In the genomic region with DNA sequence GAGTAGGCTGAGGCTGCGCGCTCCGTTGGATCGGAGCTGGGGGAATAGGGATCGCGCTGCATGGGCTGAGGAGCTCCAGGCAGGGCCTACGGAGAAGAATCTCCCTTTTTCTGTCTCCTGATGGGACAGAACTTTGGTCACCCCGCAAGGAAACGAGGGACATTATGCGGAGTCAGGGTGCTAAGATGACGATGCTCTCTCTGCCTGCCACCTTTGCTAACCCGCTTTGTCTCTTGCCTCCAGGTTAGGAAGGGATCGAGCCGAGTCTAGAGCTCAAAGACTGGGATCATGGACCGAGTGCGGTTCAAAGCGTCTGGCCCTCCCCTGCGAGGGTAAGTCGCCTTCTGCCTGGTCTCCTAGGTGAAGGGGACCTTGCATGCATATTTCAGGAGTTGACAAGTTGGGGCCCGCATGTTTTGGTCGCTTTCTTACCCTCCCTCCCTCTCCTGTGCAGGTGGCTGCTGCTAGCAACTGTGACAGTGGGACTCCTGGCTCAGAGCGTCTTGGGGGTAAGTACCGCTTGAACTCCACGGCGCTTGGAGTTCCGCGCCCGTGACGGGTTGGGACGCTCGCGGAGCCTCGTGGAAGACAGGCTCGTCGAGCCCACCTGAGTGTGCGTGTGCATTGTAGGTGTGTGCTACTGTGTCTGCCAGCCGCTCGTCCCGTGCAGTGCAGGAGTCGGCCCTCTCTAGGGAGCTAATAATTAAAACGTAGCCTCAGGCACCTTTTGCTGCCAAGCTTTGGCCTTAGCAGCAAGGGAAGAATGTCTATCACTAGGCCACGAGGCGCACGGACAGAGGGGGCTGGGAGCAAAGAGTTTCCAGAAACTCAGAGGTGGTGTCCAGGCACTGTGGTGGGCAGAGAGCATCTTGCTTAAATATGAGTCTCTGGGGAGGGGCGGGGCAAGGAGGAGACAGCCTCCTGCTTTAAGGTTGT, we compare ENCODE assay signal across 8 mouse cellular contexts. TPM values are rescaled to one million over a fixed set of nuclear protein-coding genes. Genes with fewer than 3 reads are reported as not detected.
DNase-seq lines count a peak whose midpoint lies in the region; ATAC-seq lines count a peak whose summit lies in the region.

No protein-coding gene starts in this region.

- peaks cover 4% of the 10 kb centered on the region; the same call in 1 of the 2 replicates for H3K27me3 ChIP-seq in stomach, embryonic 16.5 days (ENCODE audit: control insufficient read depth, insufficient read depth, low read length)

- 4% methylated on average over 45 of the region's 45 CpGs for WGBS in stomach, embryonic 16.5 days

- H3K4me3 ChIP-seq in stomach, embryonic 16.5 days (replicated peaks; ENCODE audit: low read length): peak overlapping the region; percentile 82

- H3K9me3 ChIP-seq in stomach, embryonic 16.5 days (replicated peaks; ENCODE audit: control insufficient read depth, low read length): no peaks in the 10 kb centered on the region

- peak overlapping the region; percentile 94 for H3K9ac ChIP-seq in stomach, embryonic 16.5 days (ENCODE audit: low read length)

- intact Hi-C loops in left cerebral cortex, postnatal 4 days (cut with DNase I): loop anchor here (5.0 kb wide), 1 partner anchor 61 kb away; no protein-coding TSS in a partner anchor

- H3K4me2 ChIP-seq in stomach, embryonic 16.5 days (ENCODE audit: low read depth, low read length): peak overlapping the region; percentile 82

- peak; percentile 11; the same call in 1 of the 2 replicates for ATAC-seq in stomach, embryonic 16.5 days (ENCODE audit: insufficient read depth, low FRiP score)

- H3K4me1 ChIP-seq in stomach, embryonic 16.5 days (ENCODE audit: control insufficient read depth, insufficient read depth, low read length): peaks cover 28% of the 10 kb centered on the region

- DNase-seq in left cerebral cortex, adult 18-20 months (ENCODE audit: low spot score in 2 of 2): peak; percentile 14 to 25
- DNase-seq in left cerebral cortex, postnatal 4 days: no peak
- peak; percentile 31 for DNase-seq in brain, adult 2 months (ENCODE audit: low read depth, low spot score)
- DNase-seq in heart, adult 8-10 months (ENCODE audit: low spot score): peak; percentile 72
- peak; percentile 82 for DNase-seq in kidney, adult 9 months
- DNase-seq in lung, postnatal 10 days: peak; percentile 71
- no peak for DNase-seq in natural killer cell, adult 2 months (ENCODE audit: low spot score in 2 of 2)

- no peaks in the 10 kb centered on the region for H3K36me3 ChIP-seq in stomach, embryonic 16.5 days (ENCODE audit: control insufficient read depth, insufficient read depth, low read length)

- peak overlapping the region; percentile 94 for H3K27ac ChIP-seq in stomach, embryonic 16.5 days (ENCODE audit: low read length)

RNA-seq across cellular contexts. Expression of gene Col4a1, which starts 0.8 kb away (rescaled TPM):
- 10 to 100 TPM; 39.0 to 47.4 TPM for total RNA-seq in left cerebral cortex, adult 18-20 months (2021)
- total RNA-seq in left cerebral cortex, postnatal 4 days (2021): 100 to 1,000 TPM; 142 TPM
- total RNA-seq in heart, adult 8-10 months (2022): 100 to 1,000 TPM; 136 to 221 (median 183) TPM
- 207 and 211 TPM in 2 replicates for polyA plus RNA-seq in stomach, embryonic 16.5 days (2015; fragmentation: Nextera tagmentation; extraction: Ambion mirVana)

RNA-seq across cellular contexts. Expression of gene Col4a2, which starts 0.8 kb away (rescaled TPM):
- total RNA-seq in left cerebral cortex, adult 18-20 months (2021): 10 to 100 TPM; 40.9 to 45.1 TPM
- 10 to 100 TPM; 97.2 to 98.2 TPM for total RNA-seq in left cerebral cortex, postnatal 4 days (2021)
- total RNA-seq in heart, adult 8-10 months (2022): 100 to 1,000 TPM in 3 of 4 experiments, 10 to 100 TPM in 1; 93.1 to 141 (median 113) TPM
- 57.3 and 65.2 TPM in 2 replicates for polyA plus RNA-seq in stomach, embryonic 16.5 days (2015; fragmentation: Nextera tagmentation; extraction: Ambion mirVana)

Comparison
In these comparisons a context has a peak if more than half of its experiments do, and no peak if none do; other contexts are left out.
1. DNase-seq: peak in left cerebral cortex, adult 18-20 months (2 of 2), brain, adult 2 months (single experiment), heart, adult 8-10 months (single experiment), kidney, adult 9 months (single experiment) and lung, postnatal 10 days (single experiment); none in left cerebral cortex, postnatal 4 days (single experiment) and natural killer cell, adult 2 months (0 of 2).